Mouse (Mus musculus) kidney, adult 9 months (tissue): ENCODE data around the gene Ankrd50.

Source experiments
- DNase-seq: peaks from one replicate; pipeline ENCODE4 v3.0.0; 2022

Ankrd50 gene

DNA sequence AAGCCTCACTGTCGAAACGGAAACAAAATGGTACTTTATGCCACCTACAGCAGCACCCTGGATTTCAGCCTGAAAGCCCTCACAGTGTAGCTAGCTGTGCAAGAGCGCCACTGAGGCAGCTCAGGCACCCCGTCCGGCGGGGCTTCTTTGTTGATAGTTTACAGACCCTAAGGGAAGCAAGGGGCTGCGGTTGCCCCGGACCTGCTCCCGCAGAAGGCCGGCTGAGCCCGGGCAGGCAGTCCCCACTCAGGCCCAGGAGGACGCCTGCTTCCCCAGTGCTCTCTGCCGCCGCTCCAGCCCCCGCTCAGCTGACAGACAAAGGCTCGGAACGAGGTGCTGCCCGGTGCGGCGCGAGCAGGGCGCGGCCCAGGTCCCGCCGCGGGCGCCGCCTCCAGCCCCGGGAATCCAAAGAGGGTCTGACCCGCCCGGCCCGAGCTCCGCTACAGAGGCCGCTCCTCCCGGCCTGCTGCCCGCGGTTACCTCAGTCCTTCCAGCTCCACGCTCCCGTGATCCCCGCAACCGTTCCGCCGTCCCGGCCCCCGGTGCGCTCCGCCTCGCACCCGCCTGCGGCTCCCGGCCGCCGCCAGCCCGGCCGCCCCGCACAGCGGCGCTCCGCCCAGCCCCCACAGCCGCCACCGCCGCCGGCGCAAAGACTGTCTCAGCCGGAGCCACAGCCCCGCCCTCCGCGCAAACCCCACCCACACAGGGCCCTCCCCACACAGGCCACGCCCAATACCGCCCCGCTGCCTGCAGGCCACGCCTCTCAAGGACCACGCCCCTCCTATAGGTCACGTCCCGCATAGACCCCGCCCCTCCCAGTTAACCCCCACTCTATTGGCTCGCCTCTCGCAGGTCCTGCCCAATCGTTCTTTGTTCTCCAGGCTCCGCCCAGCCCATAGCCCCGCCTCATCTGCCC is at the start of gene Ankrd50:
Ankrd50 (minus strand) TSS at position 654 of the 916 bp plus-strand sequence.
- DNase-seq: peak; percentile 99

DNA sequence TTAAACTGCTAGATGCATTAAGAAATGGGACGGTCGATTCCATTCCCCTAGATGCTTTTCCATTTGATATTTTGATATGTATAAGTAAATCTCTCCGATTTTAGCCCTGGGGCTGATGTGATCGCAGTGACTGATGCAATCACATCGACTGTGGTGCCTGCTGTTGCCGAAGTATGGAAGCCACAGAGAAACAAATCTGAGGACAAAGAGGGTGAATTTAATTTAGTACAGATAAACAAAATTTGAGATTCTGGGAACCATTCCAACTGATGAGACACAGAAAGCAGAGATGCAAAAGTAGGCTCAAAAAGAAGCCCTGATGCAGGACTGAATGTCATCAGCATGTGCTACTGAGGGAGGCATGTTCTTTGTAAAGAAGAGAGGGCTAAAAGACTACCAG is 49.6 kb upstream of the Ankrd50 start:
- no peak for DNase-seq

DNA sequence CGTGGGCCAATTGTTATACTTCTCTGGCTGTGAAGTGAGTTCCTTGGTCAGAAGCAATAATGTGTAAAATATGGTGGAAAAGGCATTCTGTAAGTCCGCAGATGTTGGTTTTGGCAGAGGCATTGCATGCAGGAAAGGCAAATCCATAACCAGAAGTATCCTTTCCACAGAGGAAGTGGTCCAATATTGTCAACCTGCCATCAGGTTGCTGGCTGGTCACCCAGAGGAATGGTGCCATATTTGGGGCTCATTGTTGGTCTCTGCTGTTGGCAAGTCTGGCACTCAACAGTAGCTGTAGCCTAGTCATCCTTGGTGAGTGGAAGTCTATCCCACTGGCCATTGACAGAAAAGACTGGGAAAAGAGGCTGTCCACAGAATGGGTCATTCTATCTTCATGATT is 35.8 kb upstream of the Ankrd50 start:
- no peak for DNase-seq

DNA sequence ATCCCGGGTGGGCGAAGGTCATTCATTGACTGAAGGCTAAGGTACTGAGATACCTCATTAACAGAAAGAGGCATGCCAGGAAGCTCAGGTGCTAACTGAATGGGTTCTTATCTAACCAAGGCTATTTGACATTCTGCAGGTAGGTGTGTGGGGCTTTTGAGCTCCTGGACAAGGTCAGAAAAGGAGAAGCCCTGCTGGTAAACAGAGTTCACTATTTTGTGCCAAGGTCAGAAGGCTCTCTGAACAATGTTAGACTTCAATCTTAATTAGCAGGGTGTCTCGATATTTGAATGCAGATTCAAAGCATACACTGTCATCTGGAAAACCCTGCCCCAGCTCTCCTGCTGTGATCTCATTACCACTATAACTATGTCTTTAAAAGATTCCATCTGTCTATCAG is 35.3 kb upstream of the Ankrd50 start:
- DNase-seq: peak; percentile 45

DNA sequence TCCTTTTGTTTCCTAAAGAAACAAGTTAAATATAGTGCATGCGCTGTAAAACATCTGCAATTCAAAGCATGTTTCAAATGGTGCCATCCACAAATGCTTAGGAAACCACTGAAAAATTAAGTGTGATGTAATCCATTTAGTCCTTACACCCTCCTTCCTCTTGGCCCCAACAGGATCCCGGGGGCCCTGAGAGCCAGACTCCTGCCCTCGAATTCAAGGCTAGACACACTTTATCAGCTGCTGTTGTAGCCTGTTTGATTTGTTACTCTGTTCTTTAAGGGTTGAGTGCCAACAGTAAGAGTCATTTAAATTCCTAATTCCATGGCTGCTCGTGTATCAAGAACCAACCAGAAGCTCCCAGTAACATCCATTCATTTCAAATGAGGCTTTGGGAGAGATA is 19.0 kb upstream of the Ankrd50 start:
- no peak for DNase-seq

DNA sequence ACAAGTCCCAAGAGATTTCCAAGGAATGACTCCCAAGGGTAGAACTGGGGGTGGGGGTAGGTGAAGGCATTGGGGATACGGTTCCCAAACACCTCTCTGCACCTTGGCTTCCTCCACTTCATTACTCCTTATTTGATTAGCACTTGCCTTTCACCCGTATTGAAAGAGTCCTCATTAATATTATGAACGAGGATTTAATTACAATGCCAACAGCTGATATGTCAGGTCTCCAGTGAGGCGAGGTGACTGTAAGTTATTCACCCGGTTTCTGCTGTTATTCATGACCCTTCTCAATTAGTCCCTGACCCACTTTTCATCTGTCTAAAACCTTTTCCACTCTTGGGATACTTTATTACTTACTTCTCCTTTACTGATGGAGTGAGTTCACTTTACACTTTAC is 17.5 kb upstream of the Ankrd50 start:
- DNase-seq: no peak

DNA sequence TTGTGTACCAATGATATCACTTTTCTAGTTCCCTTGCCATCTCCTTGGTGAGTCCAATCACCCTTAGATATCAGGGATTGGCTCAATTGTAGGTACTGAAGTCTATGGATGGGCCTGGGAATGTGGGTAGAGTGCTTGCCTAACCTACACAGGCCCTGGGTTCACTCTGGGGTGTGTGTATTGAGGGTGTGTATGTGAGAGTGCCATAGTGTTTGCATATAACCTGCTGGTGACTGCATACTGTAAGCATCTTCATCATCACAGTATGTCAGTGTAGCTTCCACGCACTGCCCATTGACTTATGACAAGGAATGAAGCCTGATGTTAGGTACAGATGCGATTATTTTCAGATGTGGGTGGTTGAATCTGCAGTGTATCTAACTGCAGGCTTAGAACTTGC is 17.1 kb upstream of the Ankrd50 start:
- DNase-seq: no peak

DNA sequence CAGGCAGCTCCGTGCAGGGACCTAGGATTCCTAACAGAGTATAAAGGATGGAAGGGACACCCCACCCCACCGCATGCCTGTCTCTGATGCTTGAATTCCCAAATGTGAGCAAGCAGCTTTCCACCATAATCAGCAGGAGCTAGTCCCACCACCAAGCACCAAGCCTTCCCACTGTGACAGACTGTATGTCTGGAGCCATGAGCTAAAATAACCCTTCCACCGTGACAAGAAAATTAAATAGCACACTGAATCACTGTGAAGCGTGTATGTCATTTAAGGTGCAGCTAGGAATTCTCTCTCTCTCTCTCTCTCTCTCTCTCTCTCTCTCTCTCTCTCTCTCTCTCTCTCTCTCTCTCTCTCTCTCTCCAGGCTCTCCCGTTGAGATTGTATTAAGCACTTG is 16.7 kb upstream of the Ankrd50 start:
- DNase-seq: no peak

DNA sequence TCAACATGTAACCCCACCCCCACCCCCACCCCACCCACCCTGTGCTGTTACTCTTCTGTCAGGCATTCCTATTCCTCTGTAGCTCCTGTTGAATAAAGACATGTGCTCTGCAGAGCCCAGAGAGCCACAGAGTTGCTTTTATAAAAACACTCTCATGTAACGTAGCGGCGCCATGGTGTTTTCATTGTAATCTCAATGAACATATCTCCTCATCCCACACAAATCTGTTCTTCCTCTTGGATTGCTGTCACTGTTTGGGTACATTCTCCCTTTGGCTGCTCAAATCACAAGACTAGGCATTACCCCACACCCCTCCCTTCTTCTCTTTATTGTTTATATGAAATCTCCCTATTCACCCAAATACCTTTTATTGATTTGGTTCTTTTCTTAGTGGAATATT is 13.9 kb upstream of the Ankrd50 start:
- DNase-seq: no peak

DNA sequence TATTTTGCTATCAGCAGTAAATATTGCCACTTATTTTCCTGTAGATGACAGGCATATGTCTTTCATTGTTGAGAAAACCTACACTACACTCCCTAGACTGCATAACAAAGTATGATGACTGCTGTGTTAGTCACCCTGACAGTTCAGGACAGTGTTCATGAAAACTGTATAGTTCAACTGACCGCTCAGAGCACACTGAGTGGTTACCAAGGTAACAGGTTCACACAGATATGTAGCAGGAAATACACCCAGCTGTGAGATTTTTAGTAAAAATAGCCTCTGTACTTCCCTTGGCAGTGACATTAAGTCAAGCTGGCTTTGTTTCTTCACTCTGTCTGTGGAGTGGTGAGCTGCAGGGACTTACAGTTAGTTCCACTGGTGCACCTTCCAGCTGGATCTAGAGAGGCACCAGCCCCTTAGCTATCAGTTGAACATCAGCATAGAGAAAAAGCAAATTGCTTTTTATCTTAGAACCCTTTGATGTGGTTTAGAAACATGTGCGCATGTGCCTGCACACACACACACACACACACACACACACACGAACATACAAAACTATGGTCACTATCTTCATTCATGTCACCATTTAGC is 12.2 kb upstream of the Ankrd50 start:
- DNase-seq: no peak

DNA sequence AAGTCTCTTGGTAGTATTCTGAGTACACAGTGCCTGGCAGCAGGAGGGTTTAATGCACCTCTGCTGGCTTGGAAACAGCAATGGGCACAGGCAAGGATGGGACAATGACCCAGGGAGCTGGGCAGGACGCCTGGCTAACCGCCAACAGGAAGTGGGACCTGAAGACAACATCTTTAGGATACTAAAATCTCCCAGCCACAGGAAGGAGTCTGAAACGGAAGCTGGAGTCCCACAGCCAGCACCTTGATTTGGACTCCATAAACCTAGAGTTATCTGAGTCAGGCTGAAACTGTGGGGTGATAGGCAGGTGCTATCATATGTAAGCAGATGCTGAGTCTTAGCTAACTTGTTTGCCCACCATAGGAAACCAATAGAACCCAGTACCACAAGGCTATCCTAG is 7.1 kb upstream of the Ankrd50 start:
- no peak for DNase-seq

DNA sequence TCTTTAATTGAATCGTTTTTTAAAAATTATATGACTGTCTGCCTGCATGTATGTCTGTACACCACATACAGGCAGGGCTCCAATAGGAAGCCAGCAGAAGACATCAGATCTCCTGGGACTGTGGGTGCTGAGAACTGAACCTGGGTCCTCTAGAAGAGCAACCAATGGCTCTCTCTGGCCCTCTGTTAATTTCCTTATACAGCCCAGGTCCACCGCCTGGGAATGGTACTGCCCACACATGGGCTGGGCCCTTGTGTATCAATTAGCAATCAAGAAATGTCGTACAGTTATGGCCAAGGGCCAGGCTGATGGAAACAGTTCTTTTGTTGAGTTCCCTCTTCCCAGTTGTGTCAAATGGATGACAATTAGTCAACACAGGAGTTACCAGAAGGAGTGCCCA is 6.6 kb upstream of the Ankrd50 start:
- DNase-seq: no peak

DNA sequence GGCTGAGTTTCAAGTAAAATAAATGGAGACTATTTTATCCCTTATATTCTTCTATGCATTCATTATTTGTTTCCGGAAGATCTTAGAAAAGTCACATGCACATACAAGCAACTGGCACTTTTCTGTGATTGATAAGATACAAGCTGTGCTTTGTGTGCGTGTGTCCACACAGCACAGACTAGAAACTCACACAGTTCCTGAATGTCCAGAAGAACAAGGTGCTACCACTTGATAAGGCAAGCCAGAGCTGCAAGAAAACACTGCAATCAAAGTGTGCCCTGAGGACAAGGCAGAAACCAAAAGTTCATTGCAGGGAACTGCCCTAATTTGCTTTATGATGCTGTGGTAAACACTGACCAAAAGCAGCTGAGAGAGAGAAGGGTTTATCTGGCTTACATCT is 6.1 kb upstream of the Ankrd50 start:
- DNase-seq: no peak

DNA sequence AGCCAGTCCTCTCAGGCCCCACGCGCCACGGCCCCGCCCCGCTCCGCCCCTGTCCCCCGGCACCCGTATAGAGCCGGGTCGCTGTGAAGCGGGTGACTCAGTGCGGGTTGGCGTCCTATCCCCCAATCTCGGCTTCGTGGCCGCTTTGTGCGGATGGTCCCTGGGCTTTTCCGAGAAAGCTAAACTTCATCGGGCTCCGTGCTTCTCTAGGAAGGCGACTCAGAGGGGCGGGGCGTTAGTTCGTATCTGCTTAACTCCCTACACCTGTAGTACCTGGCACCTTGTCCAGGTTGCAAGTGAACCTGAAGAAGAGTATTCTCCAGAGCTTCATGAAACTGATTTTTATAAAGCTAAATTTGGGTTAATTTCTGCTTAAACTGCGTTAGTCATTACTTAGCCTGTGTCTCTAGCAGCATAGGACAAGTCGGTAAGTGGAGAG is 482 bp upstream of the Ankrd50 start:
- DNase-seq: no peak

DNA sequence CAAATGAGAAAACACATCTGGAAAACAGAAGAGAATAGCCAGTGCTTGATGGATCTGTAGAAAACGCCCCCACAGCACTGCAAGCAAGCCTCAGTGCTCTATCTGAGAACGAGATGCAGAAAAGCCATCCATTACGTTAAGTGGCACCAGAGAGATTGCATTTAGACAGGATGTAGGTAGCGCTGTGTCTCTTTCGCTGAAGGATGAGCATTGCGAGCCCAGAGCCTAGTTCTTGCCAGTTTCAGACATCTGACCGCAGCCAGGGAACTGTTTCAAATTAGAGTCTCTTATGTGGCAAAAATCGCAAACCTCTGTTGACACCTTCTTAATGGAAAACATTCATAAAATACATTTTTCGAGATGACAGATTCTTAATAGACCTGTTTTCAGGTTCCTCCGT is 1.1 kb downstream of the Ankrd50 start:
- DNase-seq: peak; percentile 15

DNA sequence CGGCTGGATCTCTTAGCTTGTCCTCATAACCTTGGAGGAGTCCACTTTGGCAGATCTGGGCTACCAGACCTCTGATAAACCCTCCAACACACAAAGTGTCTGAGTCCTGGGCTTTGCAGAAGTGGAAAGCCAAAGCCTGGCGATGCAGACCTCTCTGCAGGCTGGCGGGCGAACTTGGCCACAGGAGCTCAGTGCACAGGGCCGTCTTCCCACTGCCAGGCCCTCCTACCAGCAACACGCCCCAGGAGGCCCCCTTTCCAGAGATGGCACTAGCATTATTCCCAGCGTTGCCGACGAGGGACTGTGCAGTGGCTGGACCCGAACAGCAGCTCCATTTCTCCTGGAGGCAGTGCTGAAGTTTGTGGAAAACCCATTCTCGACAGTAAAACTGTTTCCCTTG is 1.9 kb downstream of the Ankrd50 start:
- no peak for DNase-seq

DNA sequence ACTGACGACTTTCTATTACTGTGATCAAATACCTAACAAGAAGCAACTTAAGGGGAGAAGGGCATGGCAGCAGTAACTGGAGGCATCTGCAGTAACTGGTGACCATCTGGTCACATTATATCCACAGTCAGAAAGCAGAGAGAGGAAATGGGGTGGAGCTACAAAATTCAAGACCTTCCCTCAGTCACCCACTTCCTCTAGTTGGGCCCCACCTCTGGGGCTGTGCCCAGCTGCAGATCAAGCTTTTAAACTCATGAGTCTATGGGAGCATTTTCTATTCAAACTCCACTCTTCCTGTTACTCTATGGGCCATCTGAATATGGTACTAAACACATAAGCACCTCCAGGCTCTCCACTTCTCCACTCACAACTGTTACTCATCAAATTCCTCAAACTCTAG is 3.5 kb downstream of the Ankrd50 start:
- DNase-seq: no peak

DNA sequence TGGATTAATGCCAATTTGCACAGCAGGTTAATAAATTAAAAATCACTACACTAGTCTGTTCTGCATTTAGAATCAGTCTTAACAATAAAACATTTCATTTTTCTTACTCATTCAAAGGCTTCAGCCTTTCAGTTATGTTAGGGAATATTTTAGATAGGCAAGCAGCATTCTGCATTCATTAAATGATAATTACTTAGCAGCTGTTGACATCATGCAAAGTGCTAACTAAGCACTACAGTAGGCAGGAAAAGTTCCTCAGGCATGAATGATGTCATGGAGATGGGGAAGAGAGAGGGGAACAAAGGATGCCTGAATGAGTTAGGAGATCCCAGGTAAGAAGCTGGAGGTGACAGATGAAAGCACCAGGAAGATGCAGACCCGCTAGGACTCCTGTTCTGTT is 6.7 kb downstream of the Ankrd50 start:
- no peak for DNase-seq

DNA sequence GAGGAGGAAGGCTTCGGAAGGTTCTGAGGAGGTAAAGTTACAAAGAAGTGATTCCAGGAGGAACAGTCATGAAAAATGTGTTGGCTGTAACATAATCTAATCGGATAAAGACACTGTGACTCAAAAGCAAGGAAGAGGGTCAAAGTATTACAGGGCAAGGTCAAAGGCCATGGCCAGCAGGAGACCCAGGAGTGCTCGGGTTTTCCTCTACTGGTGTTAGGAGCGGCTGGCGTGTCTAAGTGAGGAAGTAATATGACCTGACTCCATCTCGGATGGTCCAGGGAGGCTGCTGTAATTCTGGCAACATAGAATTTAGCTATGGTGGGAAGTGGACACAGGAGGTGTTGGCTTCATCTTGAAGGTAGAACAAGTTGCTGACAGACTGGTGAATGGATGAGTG is 9.1 kb downstream of the Ankrd50 start:
- no peak for DNase-seq

DNA sequence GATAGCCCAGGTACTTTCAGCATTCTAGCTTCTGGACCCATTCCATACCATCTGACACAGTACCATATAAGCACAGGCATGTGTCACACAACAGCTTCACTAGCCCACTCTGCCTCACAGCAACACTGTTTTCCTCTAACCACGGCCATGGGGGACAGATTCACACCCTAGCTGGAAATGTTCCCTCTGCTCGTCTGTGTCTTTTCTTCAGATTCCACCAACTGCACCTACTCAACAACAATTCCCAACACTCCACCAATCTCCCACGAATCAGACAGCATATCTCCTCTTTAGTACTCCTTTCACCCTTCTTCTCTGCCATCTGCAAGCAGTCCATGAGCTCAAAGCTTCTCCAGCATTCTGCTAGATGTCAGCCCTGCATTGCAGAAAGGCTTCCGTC is 11.5 kb downstream of the Ankrd50 start:
- DNase-seq: no peak

DNA sequence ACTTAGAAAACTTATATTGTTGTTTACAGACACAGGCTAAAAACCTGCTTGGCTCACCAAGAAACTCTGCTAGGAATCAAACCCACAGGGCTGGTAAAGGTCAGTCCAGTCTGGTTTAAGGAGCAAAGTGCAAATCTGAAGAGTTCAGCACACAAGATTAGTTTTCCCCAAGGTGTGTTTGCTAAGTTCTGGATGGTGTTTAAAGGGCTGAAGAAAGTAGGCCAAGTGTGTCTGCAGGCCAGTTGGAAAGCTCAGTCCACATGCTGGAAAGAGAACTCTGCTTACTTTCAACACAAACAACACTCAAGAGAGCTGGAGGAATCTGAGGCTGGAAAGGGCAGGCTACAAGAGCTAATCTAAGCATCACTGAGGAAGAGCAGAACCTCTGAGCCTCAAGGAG is 13.1 kb downstream of the Ankrd50 start:
- peak; percentile 19 for DNase-seq

DNA sequence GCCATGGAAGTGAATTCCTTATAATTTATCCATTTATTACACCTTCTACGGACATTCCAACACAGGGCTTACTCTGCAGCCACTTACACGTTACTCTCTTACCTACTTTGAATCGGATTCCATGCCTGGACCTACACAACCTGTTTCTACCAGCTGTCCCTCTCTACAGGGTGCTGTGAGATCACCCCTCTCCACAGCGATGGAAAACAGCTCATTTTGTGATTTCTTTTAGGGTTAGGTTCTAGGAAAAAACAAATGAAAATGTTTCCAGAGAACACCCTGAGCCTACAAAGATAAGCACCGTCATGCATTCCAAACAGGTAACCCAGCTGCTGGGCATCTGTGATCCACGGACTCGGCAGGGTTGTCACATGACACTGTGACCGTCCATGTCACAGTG is 16.5 kb downstream of the Ankrd50 start:
- DNase-seq: no peak

DNA sequence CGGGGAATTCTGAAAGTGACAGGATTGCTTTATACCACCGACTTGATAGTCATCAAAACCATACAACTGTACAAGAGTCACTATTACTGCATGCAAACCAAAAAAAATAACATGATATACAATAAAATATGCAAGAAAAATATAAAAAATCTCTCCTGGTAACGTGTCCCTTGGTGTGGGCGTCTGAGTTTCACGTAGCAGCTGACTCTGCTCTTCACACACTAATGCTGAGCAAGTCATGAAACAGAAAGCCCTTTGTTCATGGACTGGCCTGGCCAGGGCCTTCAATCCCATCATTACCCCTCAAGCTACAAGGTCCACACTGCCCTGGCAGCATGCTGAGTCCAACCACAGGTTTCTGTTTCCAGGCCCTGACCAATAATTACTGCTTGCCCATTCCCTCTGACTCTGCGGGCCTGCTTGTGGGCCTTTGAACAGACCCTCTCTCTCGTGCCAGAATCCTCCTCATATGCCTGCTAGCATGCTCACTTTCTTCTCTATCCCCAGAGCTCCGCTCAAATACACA is 17.7 kb downstream of the Ankrd50 start:
- no peak for DNase-seq

DNA sequence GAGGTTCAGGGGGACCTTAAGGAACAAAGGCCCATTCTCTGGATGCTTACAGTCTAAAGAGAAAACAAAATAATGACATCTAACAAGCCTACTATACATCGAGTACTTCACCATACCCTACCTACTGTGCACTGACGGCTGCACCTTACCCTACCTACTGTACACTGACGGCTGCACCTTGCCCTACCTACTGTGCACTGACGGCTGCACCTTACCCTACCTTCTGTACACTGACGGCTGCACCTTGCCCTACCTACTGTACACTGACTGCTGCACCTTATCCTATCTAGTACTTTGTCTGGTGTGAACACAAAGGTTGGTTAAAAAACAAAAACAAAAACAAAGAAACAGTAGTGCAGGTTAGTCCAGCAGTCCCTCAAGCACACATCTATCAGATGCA is 18.5 kb downstream of the Ankrd50 start:
- DNase-seq: no peak
